Mouse (Mus musculus) small intestine, adult 2 months (tissue): ENCODE results near the gene Homer2.

Experiments used
- CTCF ChIP-seq: fragments of 200-500 bp; IDR thresholded peaks from 2 replicates; pipeline ENCODE4 v1.5.1; 2012; ENCODE audit warnings: low read depth, mild to moderate bottlenecking, control low read depth, inconsistent platforms, low read length, moderate library complexity, mixed read lengths; ENCODE audit not compliant: insufficient replicate concordance, insufficient read length; ENCODE audit errors: extremely low read depth
- POLR2A ChIP-seq: fragments of 200-500 bp; IDR thresholded peaks from 2 replicates; pipeline ENCODE4 v1.6.1; 2012; ENCODE audit warnings: low read depth, mild to moderate bottlenecking, control low read depth, inconsistent platforms, low read length, moderate library complexity

DNA sequence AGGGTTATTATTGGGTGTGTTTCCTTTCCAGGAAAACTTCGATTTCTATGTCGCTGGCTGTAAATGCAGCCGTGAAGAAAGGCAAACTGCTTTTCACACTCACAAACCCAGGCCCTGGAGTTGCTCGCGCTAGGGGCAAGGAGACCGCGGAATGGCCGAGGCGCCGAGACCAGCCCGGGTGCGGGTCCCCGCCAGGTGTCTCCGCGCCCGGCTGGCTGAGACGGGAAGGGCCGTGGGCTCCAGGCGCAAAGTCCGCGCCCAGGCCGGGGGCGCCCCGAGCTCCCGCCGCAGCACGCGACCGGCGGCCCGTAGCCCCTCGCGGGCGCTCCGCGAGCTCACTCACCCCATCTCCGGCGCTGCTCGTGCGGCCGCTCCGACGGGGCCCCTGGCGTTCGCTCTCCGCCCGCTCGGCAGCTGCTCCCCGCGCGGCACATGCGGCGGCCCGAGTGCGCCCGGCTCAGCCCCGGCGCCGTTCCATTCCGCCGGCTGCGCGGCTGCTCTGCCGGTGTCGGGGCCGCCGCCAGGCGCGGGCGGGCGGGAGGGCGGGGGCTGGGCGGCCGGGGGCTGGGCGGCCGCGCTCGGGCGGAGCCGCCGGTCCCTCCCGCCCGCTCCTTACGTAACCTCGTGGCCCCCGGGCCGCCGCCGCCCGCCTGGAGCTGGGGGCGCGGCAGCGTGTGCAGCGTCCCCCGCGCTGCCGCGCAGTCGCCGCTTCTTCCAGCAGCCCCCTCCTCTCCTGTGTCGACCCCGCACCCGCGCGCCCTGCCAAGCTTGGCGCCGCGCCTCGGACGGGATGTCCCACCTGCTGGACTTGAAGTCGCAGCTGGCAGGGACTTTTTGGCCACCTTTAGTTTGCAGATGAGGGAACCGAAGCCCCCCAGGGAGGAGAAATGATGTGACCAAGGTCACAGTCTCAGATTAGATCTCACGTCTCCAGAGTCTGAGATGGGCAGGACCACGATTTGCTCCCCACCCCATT is 623 bp downstream of the Homer2 start:
- TF ChIP-seq CTCF (no peak), POLR2A (no peak; the same call in 1 of the 2 replicates)
